Mouse (Mus musculus) fibroblast of lung, adult 2 months (primary cell): ENCODE data around the gene E030025P04Rik.

Experiments
- DNase-seq: peaks from one replicate; pipeline ENCODE4 v3.0.0-alpha.2; 2011; ENCODE audit warnings: low read depth

Gene E030025P04Rik

DNA sequence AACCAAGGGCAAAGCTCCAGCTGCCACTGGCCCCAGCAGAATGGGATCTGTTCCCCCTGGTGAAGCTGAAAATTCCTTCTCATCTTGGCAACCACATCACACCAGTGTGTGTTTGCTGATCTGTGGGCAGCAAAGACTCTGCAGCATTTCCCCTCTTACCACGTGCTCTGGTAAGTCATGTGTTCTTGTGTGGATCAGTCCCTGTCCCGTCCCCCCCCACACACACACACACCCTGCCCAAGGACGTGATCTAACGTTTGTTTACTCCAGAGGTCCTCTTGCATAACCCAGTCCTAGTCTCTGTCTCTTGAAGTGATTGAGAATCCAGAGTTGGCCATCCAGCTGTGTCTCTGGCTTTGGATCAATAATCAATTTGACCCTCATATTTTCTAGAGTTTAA, at the start of gene E030025P04Rik:
TSS of gene E030025P04Rik (minus strand) at position 134 of the 400 bp plus-strand sequence.
- DNase-seq, result no peak

DNA sequence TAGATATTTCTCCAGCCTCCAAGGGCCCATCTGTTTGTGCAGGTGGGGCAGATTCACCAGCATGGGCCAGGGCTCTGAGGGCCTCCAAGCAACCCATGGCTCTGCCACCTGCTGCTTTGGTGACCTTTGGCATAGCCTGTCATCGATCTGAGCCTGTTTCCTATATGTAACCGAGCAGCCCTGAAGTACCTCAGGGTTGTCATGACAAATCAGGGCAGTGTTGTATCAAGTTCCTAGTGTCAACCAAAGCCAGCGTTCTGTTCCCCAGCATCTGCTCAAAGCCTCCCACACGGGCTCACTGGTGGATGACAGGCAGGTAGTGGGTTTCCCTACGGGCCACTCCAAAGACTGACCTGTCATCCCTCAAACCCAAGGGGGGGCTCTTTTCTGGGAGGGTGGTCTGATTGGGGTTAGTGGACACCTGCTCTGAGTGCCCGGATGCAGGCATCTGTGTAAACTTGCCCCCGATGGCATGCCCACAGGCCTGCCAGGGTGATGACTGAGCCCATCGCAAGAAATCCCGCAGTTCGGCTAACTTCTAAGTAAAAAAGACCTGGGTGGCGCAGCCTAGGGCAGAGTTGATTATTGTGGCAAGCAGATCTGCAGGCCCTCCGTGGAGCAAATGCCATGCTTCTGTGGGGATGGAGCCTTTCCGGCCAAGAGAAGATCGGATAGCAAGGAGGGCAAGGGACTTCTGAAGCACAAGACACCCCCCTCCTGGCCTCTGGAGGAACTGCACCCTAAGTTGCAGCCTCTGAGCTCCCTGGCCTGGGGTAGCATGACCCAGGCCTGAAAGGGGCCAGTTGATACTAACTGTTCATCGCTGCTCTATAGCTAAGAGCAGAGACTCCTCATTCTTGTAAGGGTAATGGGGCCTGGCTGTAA, 48.7 kb upstream of the E030025P04Rik start:
- DNase-seq, result peak; percentile 25

DNA sequence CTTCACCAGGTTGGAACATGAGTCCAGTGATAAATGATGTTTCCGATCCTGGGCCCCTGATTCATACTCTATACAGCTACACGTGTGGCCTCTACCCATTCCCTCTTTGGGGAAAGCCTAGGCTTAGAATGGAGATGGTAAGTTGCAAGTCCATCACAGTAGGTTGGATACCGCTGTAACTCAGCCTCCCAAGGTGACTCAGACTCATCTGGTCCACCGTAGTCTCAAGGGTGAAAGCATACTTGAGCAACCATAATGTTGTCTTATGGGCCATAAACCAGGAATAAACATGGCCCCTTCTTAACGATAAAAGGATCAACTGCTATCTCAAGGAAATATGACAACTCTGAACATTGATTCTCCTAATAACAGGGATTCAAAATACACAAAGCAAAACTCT, 44.1 kb upstream of the E030025P04Rik start:
- no peak for DNase-seq

DNA sequence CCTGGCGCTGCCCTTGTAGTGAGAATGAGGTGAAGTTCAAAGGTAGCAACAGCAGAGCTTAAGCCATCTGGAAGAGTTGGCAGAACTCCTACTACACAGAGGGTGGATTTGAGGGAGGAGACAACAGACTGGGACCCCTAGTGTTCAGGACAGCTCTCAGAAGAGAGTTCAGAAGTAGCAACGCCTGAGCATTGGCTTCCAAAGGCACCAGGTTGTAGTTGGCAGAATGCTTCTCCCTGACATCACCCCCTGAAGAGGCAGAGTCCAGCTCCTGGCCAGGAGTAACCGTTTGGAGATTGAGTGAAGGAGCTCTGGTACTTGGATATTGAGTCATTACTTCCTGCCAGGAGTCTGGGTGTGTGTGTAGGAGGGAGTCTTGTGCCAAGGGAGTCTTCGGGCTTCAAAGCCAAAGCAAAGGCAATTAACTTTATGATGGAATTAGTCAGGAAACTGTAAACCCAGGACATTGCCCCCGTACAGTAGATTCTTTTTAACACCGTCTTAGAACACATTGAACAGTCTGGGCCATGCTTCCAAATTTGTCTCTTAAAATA, 43.5 kb upstream of the E030025P04Rik start:
- DNase-seq, result no peak

DNA sequence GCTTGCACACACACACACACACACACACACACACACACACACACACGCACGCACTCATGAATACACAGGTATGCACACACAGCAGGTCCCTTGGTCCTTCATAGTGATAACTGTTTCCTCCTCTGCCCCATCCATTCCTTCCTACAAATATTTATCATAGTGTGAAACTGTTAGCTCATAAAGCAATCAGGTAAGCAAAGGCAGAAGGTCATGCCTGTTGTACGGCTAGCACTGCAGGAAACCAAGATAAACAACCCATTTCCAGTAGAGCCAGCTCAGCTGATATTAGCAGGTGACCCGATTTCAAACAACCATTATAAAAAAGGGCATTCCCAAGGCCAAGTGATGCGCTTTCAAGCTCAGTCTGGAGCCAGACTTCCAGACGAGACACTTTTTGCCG, 36.9 kb upstream of the E030025P04Rik start:
- DNase-seq, result no peak

DNA sequence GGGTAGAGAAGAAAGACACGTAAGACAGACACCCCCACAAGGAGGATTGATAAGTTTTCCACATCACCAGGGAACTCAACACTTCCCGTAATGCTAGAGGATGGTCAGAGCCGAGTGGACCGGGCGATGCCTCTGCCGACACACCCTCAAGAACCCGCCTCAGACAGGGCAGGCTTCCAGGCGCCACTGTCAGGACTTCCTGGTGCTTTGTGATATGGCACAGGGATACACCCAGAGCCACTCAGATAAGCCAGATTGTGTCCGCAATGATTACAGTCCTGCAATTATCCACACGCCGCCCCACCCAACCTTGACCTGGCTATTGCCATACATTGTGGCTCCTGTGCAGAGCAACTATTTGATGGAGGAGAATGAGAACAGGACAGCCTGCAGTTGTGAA, 36.1 kb upstream of the E030025P04Rik start:
- no peak for DNase-seq

DNA sequence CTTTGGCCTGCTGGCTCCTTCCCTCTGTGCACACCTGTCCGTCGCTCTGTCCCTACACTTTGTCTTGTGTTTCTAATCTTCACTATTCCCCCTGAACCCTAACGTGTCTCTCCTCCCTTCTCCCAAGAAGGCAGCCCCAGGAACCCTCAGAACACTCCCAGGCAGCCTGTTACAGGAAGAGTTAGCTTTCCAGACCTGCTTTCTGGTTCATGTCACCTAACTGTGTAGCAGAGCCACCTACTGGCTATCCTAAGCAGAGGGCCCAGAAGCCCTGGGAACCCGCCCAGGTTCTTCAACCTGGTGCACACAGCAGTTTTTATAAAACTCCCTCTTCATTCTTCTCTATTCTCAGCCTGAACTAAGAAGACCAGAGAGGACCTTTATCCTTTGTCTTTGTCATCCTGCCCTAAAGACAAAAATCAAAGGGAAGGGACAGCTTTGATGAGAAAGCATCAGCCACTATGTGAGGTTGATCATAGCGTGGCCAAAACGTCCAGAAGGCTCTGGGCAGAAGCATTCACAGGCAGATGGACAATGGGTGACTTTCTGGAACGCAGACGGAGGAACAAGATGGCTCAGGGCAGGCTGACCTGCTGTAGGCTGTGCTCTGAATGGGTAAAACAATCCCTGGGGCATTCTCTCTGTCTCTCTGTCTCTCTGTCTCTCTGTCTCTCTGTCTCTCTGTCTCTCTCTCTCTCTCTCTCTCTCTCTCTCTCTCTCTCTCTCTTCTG, 34.8 kb upstream of the E030025P04Rik start:
- peak; percentile 8 for DNase-seq

DNA sequence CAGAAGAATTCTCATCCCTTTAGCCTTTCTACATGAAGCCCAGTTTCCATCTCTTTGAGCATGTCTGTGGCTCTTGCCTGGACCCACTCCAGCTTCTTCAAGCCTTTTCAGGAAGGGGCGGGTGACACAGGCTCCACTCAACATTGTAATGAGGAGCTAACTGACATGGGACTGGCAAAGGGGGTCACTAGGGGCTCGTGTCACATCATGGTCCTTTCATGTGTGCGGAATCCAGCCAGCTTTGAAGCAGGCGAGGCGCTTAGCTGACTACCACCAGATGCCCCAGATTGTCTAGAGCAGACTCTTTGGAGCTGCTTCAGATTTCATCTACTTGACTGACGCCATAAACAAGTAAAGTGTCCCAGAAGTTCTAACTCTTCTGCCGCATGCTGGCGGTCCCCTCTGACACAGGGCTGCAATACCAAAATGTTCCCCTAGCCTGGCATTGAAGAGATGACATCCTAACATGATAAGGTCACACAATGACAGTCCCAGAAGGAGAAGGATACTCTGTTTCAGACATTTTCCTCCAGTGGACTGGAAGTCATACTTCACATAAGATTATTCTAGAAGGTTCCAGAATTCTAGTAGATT, 31.3 kb upstream of the E030025P04Rik start:
- DNase-seq, result no peak

DNA sequence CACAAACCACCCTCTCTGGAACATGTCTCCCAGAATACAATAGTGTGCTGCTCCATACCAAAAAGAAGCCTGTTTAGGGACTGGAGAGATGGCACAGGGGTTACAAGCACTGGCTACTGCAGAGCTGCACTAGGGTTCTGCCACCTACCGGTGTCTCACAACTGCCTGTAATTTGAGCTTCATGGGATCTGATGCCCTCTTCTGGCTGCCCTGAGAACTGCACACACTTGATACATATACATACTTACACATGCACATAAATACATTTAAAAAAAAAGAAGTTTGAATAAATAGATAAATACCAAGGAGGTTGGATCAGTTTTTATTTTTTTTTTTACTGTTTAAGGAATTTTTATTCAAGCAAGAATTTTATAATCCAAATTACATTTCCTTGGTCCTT, 28.1 kb upstream of the E030025P04Rik start:
- DNase-seq, result no peak

DNA sequence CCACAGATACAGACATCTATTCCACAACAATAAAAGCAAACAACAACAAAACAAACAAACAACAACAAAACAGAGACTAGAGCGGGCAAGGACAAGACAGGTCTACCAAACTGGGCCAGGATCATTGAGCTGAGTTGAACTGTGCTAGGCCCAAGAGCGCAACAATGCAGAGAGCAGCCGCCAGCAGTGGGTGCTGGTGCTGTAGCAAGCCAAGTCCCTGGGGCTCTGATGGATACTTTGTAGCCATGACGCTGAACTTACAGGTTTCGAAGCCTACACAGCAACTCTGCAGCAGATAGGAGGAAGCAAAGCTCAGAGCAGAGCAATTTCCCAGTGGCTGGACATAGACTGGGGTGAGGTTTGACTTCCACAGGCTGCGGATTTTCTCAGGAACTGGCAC, 26.6 kb upstream of the E030025P04Rik start:
- no peak for DNase-seq

DNA sequence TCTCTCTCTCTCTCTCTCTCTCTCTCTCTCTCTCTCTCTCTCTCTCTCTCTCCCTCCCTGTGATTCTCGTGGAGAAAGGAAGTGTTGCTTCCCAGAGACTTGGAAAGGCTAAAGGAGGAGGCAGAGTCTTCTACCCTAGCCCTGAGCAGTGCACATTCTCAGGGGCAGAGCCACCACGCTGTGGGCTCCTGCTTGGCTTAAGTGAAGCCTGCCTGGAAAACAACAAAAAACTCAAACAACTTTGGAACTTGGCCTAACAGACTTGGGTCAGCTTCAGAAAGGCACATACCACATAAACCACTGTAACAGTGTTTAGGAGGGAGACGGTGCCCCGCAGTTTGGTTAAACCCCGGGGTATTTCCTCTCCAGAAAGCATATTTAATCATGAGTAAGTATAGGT, 13.5 kb upstream of the E030025P04Rik start:
- no peak for DNase-seq

DNA sequence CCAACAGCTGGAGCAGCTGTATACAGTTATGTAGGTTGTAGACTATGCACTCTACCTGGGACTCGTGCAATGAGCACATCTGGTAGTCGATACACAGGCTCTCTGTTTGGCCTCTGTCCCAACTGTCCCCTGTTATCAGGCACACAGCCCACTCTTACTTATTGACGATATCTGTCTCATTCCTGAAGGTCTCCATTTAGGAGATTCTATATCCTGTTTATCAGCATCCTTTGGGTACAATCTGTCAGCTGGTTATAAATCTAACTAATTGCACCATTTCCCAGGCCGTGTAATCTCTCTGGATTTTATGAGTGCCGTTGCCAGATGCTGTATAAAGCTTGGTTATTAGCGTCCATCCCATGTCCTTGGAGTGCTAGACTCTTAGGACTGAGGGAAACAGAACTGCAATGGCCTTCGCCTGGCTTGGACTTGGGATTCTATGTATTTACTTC, 747 bp upstream of the E030025P04Rik start:
- no peak for DNase-seq

DNA sequence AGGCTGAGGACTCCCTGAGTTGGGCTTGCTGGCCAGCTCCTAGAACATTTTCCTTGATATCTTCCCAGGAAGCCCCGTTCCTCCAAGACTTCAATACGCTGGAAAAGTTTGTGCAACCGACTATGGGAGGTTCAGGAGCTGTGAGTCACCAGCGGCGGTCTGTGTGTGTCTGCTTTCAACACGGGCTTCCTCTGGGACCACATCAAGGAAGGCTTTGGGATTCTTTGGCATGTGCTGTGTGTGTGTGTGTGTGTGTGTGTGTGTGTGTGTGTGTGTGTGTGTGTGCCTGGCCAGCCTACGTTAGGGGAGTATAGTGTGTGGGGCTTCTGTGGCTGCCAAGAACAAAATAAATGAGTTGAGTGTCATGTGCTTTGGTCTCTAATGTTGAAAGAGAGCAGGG, 17.7 kb downstream of the E030025P04Rik start:
- DNase-seq, result peak; percentile 69

DNA sequence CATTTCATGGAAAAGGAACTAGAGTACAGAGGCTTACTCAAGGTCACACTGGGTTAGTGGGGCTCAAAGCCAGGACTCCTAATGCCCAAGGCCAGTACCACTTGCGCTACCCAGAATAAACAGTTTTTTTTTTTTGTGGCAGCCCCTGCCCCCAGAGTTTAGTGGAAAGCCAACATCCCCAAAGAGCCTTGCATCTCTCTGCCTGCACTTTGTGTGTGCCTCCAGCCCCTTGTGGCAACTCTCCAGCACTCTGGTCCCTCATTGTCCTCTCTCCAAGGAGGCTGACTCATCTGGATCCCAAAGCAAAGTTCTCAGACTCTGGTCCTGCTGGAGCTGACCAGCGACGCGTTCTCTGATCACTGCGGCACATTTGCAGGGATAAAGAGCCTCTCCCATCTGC, 18.7 kb downstream of the E030025P04Rik start:
- DNase-seq, result no peak

DNA sequence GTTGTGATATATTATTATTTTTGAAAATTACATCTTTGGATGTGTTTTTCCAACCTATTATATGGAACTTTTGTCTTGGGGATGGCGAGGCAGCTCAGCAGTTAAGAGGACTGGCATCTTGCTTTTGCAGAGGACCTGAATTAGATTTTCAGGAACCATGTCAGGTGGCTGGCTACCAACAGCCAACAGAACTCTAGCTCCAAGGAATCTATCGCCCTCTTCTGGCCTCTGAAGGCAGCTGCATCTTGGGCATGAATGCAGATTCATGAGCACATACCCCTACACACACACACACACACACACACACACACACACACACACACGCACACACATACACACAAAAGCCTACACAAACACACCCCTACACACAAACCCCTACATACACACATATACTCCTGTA, 19.9 kb downstream of the E030025P04Rik start:
- no peak for DNase-seq

DNA sequence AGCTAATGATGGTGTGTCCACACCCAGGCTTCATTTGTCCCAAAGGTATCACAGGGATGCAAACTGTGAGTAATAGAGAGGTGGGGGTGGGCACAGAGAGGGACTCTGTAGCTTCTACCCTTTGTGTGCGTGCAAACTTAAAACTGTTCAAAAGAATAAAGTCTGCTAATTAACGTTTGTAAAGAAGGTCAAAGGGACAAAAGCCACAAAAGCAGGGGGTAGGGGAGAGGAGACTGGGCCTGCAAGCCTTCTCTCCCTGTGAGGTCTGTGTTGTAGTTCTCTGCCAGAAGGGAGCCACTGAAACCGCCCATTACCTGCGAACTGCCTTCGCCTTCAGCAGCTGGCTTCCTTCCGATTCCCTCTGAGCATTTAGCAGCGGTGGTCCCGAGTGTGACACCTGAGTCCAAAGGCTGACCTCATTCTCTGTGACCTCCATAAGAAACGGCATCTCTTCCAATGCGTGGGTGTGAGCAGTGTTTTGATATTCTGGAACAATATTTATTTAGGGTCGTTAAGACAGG, 34.3 kb downstream of the E030025P04Rik start:
- DNase-seq, result no peak

DNA sequence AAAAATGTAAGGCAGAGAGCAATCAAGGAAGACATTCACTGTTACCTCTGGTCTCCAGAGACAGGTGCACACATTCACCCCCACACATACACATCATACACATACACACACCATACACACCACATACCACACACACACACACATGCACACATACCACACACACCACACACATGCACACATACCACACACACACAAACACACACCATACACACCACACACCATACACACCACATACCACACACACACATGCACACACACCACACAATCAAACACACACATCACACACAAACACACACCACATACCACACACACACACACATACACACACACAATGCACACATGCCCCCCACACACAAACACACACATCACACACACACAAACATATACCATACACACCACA, 35.1 kb downstream of the E030025P04Rik start:
- DNase-seq, result no peak

DNA sequence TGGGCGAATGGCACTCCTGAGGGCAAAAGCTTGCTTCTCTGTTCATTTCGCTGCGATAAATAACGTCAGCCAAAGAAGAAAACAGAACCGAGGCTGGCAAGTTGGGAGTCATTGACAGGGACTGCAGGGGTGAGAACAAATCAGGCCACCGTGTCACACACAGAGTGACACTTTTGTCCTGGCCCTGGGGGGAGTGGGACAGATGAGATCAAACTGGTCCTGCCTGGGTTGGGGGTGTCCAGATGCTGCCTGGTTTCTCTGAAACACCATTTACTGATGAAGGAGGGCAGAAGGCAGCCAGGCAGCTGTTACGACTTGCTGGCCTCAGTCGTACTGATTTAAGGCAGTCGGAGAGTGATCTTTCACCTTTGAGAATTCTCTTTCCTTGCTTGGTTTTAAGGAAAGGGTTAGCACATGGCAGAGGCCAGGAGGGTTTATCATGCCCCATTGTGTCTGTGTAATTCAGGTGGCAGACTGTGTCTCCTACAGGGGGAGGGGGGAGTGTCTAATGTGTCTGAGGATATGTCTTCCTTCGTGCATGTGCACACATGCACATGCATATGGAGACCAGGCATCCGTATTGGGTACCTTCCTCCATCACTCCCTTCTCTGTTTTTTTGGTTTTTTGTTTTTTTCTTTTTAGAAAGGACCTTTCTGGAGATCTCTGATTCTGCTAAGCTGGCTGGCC, 36.5 kb downstream of the E030025P04Rik start:
- no peak for DNase-seq

DNA sequence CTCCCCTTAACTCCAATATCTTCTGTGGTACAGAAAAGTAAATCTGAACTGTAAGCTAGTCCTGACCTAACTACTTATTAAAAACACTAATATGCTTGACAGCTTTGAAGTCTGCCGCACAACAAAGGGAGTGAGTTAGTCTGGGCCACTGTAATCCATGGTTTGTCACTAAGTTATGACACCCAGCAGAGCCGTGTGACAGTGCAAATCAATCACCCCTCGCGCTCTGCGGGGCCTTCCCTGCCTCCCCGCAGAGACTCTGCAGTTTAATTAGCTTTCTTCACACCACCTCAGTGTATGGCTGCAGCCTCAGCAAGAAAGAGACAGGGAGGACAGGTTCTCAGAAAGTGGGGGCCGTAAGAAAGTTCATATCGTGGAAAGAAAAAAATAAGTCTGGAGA, 37.4 kb downstream of the E030025P04Rik start:
- DNase-seq, result no peak

DNA sequence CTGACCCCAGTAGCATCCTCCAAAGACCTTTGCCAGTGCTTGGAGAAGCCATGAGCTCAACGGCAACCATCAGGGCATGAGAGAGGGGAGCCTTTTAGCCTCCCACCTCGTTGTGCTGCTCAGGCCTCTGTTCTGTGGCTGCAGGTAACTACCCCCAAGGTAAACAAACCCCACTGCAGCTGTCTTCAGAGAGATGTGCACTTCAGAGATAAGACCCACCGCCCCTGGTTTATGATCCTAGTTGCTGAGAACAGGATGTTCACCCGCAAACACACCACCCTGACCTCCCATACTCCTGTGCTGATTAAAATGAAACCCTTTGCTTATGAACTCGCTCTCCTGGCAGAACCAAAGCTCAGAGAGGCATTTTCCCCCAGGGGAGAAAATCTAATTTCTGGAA, 38.0 kb downstream of the E030025P04Rik start:
- no peak for DNase-seq

DNA sequence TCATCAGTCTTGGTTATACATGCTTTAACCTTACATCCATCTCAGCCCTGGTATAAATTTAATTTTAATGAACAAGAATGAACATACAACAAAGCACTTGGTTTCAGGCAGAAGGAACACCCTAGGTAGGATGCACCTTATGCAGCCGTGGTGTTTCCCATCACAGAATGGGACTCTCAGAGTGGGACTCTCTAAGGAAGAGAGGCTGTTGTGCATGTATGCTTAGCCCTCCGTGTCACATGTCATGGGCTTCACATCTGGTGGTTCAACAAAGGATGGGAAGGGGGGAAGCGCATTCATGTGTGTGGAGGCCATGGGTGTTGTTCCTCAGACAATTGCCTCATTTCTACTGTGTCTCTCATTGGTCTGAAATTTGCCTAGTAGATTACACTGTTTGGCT, 40.8 kb downstream of the E030025P04Rik start:
- DNase-seq, result no peak

DNA sequence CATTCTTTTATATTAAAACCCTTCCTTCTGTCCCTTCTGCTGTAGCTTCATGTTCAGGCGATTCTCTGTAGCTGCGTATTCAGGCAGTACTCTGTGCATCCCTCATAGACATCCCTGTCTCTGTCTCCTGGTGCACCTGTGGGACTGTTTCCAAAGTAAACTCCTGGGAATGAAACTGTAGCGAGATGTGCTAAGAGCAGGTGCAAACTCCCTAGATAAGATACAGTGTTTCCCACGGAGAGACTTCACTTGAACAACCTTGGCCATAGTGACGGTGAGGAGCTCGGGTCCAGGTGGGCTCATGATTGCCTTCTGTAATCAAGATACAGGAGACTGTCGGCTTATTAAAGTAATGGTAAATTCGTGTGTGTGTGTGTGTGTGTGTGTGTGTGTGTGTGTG, 41.5 kb downstream of the E030025P04Rik start:
- no peak for DNase-seq
